Mouse (Mus musculus) kidney, postnatal 10 days (tissue): Measurements from ENCODE around the gene Klhl29.

ENCODE experiments used
- DNase-seq: peaks from one replicate; pipeline ENCODE4 v3.0.0; 2021; ENCODE audit warnings: mixed read lengths

The Klhl29 gene

GRCm38 (mm10) chr12:5166141-5166540 lies 209.3 kb downstream of the Klhl29 start:
- DNase-seq = peak; percentile 34

GRCm38 (mm10) chr12:5165411-5165810 lies 210.1 kb downstream of the Klhl29 start:
- peak; percentile 35 for DNase-seq

GRCm38 (mm10) chr12:5162672-5163071 lies 212.8 kb downstream of the Klhl29 start:
- DNase-seq = no peak

- DNase-seq = no peak
Measured at GRCm38 (mm10) chr12:5161631-5162030, 213.9 kb downstream of the Klhl29 start.

- DNase-seq = no peak
Measured at GRCm38 (mm10) chr12:5157931-5158481, 217.5 kb downstream of the Klhl29 start.

GRCm38 (mm10) chr12:5157021-5157681 lies 218.3 kb downstream of the Klhl29 start:
- no peak for DNase-seq

- no peak for DNase-seq
Measured at GRCm38 (mm10) chr12:5155177-5155576, 220.3 kb downstream of the Klhl29 start.

- DNase-seq = peak; percentile 24
Measured at GRCm38 (mm10) chr12:5151859-5152258, 223.6 kb downstream of the Klhl29 start.

- no peak for DNase-seq
Measured at GRCm38 (mm10) chr12:5147346-5148035, 228.0 kb downstream of the Klhl29 start.

- DNase-seq = no peak
Measured at GRCm38 (mm10) chr12:5143903-5144781, 231.3 kb downstream of the Klhl29 start.

- DNase-seq = no peak
Measured at GRCm38 (mm10) chr12:5143224-5143623, 232.3 kb downstream of the Klhl29 start.

- DNase-seq = peak; percentile 92
Measured at GRCm38 (mm10) chr12:5142776-5143175, 232.7 kb downstream of the Klhl29 start.

GRCm38 (mm10) chr12:5141040-5141439 lies 234.4 kb downstream of the Klhl29 start:
- DNase-seq = no peak

- DNase-seq = no peak
Measured at GRCm38 (mm10) chr12:5139302-5139701, 236.2 kb downstream of the Klhl29 start.

GRCm38 (mm10) chr12:5136300-5136699 lies 239.2 kb downstream of the Klhl29 start:
- peak; percentile 62 for DNase-seq

GRCm38 (mm10) chr12:5129190-5129589 lies 246.3 kb downstream of the Klhl29 start:
- no peak for DNase-seq

GRCm38 (mm10) chr12:5125907-5126306 lies 249.6 kb downstream of the Klhl29 start:
- DNase-seq = no peak

GRCm38 (mm10) chr12:5122972-5123371 lies 252.5 kb downstream of the Klhl29 start:
- no peak for DNase-seq

GRCm38 (mm10) chr12:5120249-5120648 lies 255.2 kb downstream of the Klhl29 start:
- DNase-seq = no peak

- peak; percentile 96 for DNase-seq
Measured at GRCm38 (mm10) chr12:5119726-5120125, 255.8 kb downstream of the Klhl29 start.

- no peak for DNase-seq
Measured at GRCm38 (mm10) chr12:5119286-5119685, 256.2 kb downstream of the Klhl29 start.

GRCm38 (mm10) chr12:5116605-5117004 lies 258.9 kb downstream of the Klhl29 start:
- no peak for DNase-seq

GRCm38 (mm10) chr12:5114631-5115030 lies 260.9 kb downstream of the Klhl29 start:
- no peak for DNase-seq
